Mouse (Mus musculus): ENCODE data around the gene Gm21981. TPM values are rescaled to one million over a fixed set of nuclear protein-coding genes. Genes with fewer than 3 reads are reported as not detected.

Gm21981 gene
- 1.3 TPM for polyA plus RNA-seq (2012; fragmentation: generic; extraction: Trizol)

DNA sequence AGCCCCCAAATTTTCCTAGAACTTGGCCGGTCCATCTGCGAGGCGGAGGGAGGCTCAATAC lies at the start of gene Gm21981:
Gene Gm21981 (minus strand): TSS at position 14 of the 61 bp plus-strand sequence.
- TF ChIP-seq POLR2A (IDR thresholded peaks at IDR 0.05; ENCODE audit: insufficient read length, low read depth), result no peak
- no peak for TF ChIP-seq MAX (IDR thresholded peaks at IDR 0.05; ENCODE audit: low read depth)
- TF ChIP-seq MYOG (IDR thresholded peaks at IDR 0.05; ENCODE audit: control insufficient read depth in 1 of 3, insufficient read depth in 1 of 3, insufficient read length in 2 of 3, low read depth in 2 of 3), result no peak
- no peak for TF ChIP-seq TCF3 (IDR thresholded peaks at IDR 0.05; ENCODE audit: insufficient read length, low read depth)
- TF ChIP-seq TCF12 (IDR thresholded peaks at IDR 0.05; ENCODE audit: insufficient read depth, poor library complexity, severe bottlenecking), result no peak
- no peak for TF ChIP-seq E2F4 (IDR thresholded peaks at IDR 0.05; ENCODE audit: insufficient read depth)
- TF ChIP-seq USF1 (IDR thresholded peaks at IDR 0.05; ENCODE audit: low read depth), result no peak
- H3K4me3 ChIP-seq, result peak within 1 kb of the TSS; percentile 34
- no peaks in the 10 kb centered on the region for H3K27me3 ChIP-seq (ENCODE audit: control insufficient read depth, insufficient read depth, insufficient read length)
- H3K79me2 ChIP-seq (ENCODE audit: control insufficient read depth, insufficient read depth), result no peaks in the 10 kb centered on the region
- no peaks in the 10 kb centered on the region for H3K36me3 ChIP-seq (ENCODE audit: control insufficient read depth, insufficient read depth)
- peak within 1 kb of the TSS; percentile 93 for H3K4me2 ChIP-seq (ENCODE audit: low read depth)
- H3ac ChIP-seq (ENCODE audit: control insufficient read depth, insufficient read length), result peak within 1 kb of the TSS; percentile 45

- H3ac ChIP-seq (ENCODE audit: control insufficient read depth, insufficient read length), result no peak overlapping the region
- H3K27me3 ChIP-seq (ENCODE audit: control insufficient read depth, insufficient read depth, insufficient read length), result no peaks in the 10 kb centered on the region
- H3K4me2 ChIP-seq (ENCODE audit: low read depth), result no peak overlapping the region
- H3K36me3 ChIP-seq (ENCODE audit: control insufficient read depth, insufficient read depth), result no peaks in the 10 kb centered on the region
- TF ChIP-seq MAX (IDR thresholded peaks at IDR 0.05; ENCODE audit: low read depth) (no peak), SRF (IDR thresholded peaks at IDR 0.05; ENCODE audit: control insufficient read depth, insufficient read length, low read depth) (no peak), E2F4 (IDR thresholded peaks at IDR 0.05; ENCODE audit: insufficient read depth) (no peak), TCF3 (IDR thresholded peaks at IDR 0.05; ENCODE audit: insufficient read length, low read depth) (no peak), TCF12 (IDR thresholded peaks at IDR 0.05; ENCODE audit: insufficient read depth, poor library complexity, severe bottlenecking) (no peak), POLR2AphosphoS2 (IDR thresholded peaks at IDR 0.05; ENCODE audit: insufficient read length, low read depth) (no peak), POLR2A (IDR thresholded peaks at IDR 0.05; ENCODE audit: insufficient read length, low read depth) (no peak), REST (IDR thresholded peaks at IDR 0.05; ENCODE audit: insufficient read depth, insufficient read length) (no peak), MYOD1 (IDR thresholded peaks at IDR 0.05; ENCODE audit: control insufficient read depth in 1 of 3, insufficient read length in 2 of 3, low read depth in 2 of 3) (no peak), MYOG (IDR thresholded peaks at IDR 0.05; ENCODE audit: control insufficient read depth in 1 of 3, insufficient read depth in 1 of 3, insufficient read length in 2 of 3, low read depth in 2 of 3) (no peak), USF1 (IDR thresholded peaks at IDR 0.05; ENCODE audit: low read depth) (no peak)
- H3K4me3 ChIP-seq, result no peak overlapping the region
- no peaks in the 10 kb centered on the region for H3K79me2 ChIP-seq (ENCODE audit: control insufficient read depth, insufficient read depth)
Observed at GRCm38 (mm10) chr17:47742991-47743734, 48.9 kb upstream of the Gm21981 start.

- H3K79me2 ChIP-seq (ENCODE audit: control insufficient read depth, insufficient read depth), result no peaks in the 10 kb centered on the region
- H3K27me3 ChIP-seq (ENCODE audit: control insufficient read depth, insufficient read depth, insufficient read length), result no peaks in the 10 kb centered on the region
- no peaks in the 10 kb centered on the region for H3K36me3 ChIP-seq (ENCODE audit: control insufficient read depth, insufficient read depth)
- no peak for TF ChIP-seq TCF12 (IDR thresholded peaks at IDR 0.05; ENCODE audit: insufficient read depth, poor library complexity, severe bottlenecking)
- no peak for TF ChIP-seq POLR2AphosphoS2 (IDR thresholded peaks at IDR 0.05; ENCODE audit: insufficient read length, low read depth)
- TF ChIP-seq E2F4 (IDR thresholded peaks at IDR 0.05; ENCODE audit: insufficient read depth), result no peak
- TF ChIP-seq POLR2A (IDR thresholded peaks at IDR 0.05; ENCODE audit: insufficient read length, low read depth), result no peak
- TF ChIP-seq TCF3 (IDR thresholded peaks at IDR 0.05; ENCODE audit: insufficient read length, low read depth), result no peak
- no peak for TF ChIP-seq CEBPB (IDR thresholded peaks at IDR 0.05; ENCODE audit: insufficient read depth, poor library complexity, severe bottlenecking)
- TF ChIP-seq MYOG (IDR thresholded peaks at IDR 0.05; ENCODE audit: control insufficient read depth in 1 of 3, insufficient read depth in 1 of 3, insufficient read length in 2 of 3, low read depth in 2 of 3), result no peak
- H3ac ChIP-seq (ENCODE audit: control insufficient read depth, insufficient read length), result no peak overlapping the region
- no peak overlapping the region for H3K4me3 ChIP-seq
- H3K4me2 ChIP-seq (ENCODE audit: low read depth), result no peak overlapping the region
Observed at GRCm38 (mm10) chr17:47740186-47740585, 45.9 kb upstream of the Gm21981 start.

- Histone ChIP-seq H3K4me2 (ENCODE audit: low read depth) (peak overlapping the region; percentile 93), H3K36me3 (ENCODE audit: control insufficient read depth, insufficient read depth) (no peaks in the 10 kb centered on the region), H3K79me2 (ENCODE audit: control insufficient read depth, insufficient read depth) (no peaks in the 10 kb centered on the region), H3K4me3 (peak overlapping the region; percentile 41), H3ac (ENCODE audit: control insufficient read depth, insufficient read length) (no peak overlapping the region), H3K27me3 (ENCODE audit: control insufficient read depth, insufficient read depth, insufficient read length) (no peaks in the 10 kb centered on the region)
- TF ChIP-seq MAX (IDR thresholded peaks at IDR 0.05; ENCODE audit: low read depth) (no peak), MYOG (IDR thresholded peaks at IDR 0.05; ENCODE audit: control insufficient read depth in 1 of 3, insufficient read depth in 1 of 3, insufficient read length in 2 of 3, low read depth in 2 of 3) (peak in 1 of 3 experiments; percentile 14), POLR2A (IDR thresholded peaks at IDR 0.05; ENCODE audit: insufficient read length, low read depth) (no peak), CEBPB (IDR thresholded peaks at IDR 0.05; ENCODE audit: insufficient read depth, poor library complexity, severe bottlenecking) (no peak), MYOD1 (IDR thresholded peaks at IDR 0.05; ENCODE audit: control insufficient read depth in 1 of 3, insufficient read length in 2 of 3, low read depth in 2 of 3) (peak in 2 of 3 experiments; percentile 7 to 43)
Observed at GRCm38 (mm10) chr17:47738879-47739798, 44.9 kb upstream of the Gm21981 start.

All from myocyte (in vitro differentiated cells).